In genomic region chr5:28063989-28064624, GRCm38 (mm10) we compare ENCODE assay signal across 16 mouse cellular contexts. TPM values are rescaled to one million over a fixed set of nuclear protein-coding genes. Genes with fewer than 3 reads are reported as not detected.
DNase-seq lines count a peak whose midpoint lies in the region; ATAC-seq and TF ChIP-seq lines count a peak whose summit lies in the region.
"Had no signal": no experiment of that assay in that cellular context is flagged by ENCODE, and none has a peak within 500 bp of the region (broad histone marks: within the 10 kb centered on the region; RNA-seq: fewer than 3 reads in every experiment).

No protein-coding gene starts in this region.

- peak; percentile 15 for DNase-seq in thymus, postnatal 0 days (ENCODE audit: low spot score)
- DNase-seq in thymus, adult 18-20 months: no peak
- DNase-seq in gonadal fat pad, adult 2 months (ENCODE audit: low read depth): peak; percentile 64
- DNase-seq in stomach, postnatal 0 days (ENCODE audit: low spot score): no peak
- DNase-seq in forebrain, postnatal 0 days: no peak
- no peak for DNase-seq in hindbrain, embryonic 11.5 days (ENCODE audit: low spot score)
- DNase-seq: adrenal gland, postnatal 14 days; cerebellum, adult 9-11 months; heart, postnatal 36 days; lung, postnatal 10 days had no signal

- no peak overlapping the region for H3K27ac ChIP-seq in intestine, embryonic 16.5 days (ENCODE audit: low read length)
- H3K27ac ChIP-seq in intestine, embryonic 15.5 days: no peak overlapping the region
- H3K27ac ChIP-seq in stomach, postnatal 0 days (replicated peaks): no peak overlapping the region
- no peak overlapping the region for H3K27ac ChIP-seq in forebrain, postnatal 0 days (ENCODE audit: low read depth, low read length)
- H3K27ac ChIP-seq in hindbrain, embryonic 11.5 days (ENCODE audit: low read depth, low read length): no peak overlapping the region
- H3K27ac ChIP-seq: heart, embryonic 10.5 days; limb, embryonic 15.5 days; midbrain, embryonic 13.5 days; neural tube, embryonic 12.5 days had no signal

- no peaks in the 10 kb centered on the region for H3K9me3 ChIP-seq in intestine, embryonic 16.5 days (ENCODE audit: control insufficient read depth, low read length)
- no peaks in the 10 kb centered on the region for H3K9me3 ChIP-seq in intestine, embryonic 15.5 days
- no peaks in the 10 kb centered on the region for H3K9me3 ChIP-seq in stomach, postnatal 0 days (ENCODE audit: control insufficient read depth, low read length)
- no peaks in the 10 kb centered on the region for H3K9me3 ChIP-seq in forebrain, postnatal 0 days (ENCODE audit: low read length)
- no peaks in the 10 kb centered on the region for H3K9me3 ChIP-seq in hindbrain, embryonic 11.5 days (ENCODE audit: control insufficient read depth, low read length)
- H3K9me3 ChIP-seq: heart, embryonic 10.5 days; limb, embryonic 15.5 days; midbrain, embryonic 13.5 days; neural tube, embryonic 12.5 days had no signal

- no peak overlapping the region for H3K4me2 ChIP-seq in intestine, embryonic 16.5 days (ENCODE audit: low read depth, low read length)
- H3K4me2 ChIP-seq in intestine, embryonic 15.5 days (replicated peaks): no peak overlapping the region
- no peak overlapping the region for H3K4me2 ChIP-seq in stomach, postnatal 0 days (replicated peaks; ENCODE audit: low read depth)
- H3K4me2 ChIP-seq in forebrain, postnatal 0 days (ENCODE audit: low read depth): no peak overlapping the region
- H3K4me2 ChIP-seq in hindbrain, embryonic 11.5 days (replicated peaks; ENCODE audit: low read depth, low read length): no peak overlapping the region
- H3K4me2 ChIP-seq: limb, embryonic 15.5 days; midbrain, embryonic 13.5 days; neural tube, embryonic 12.5 days had no signal

- H3K36me3 ChIP-seq in intestine, embryonic 16.5 days (ENCODE audit: control insufficient read depth, insufficient read depth, low read length): no peaks in the 10 kb centered on the region
- H3K36me3 ChIP-seq in intestine, embryonic 15.5 days: no peaks in the 10 kb centered on the region
- no peaks in the 10 kb centered on the region for H3K36me3 ChIP-seq in stomach, postnatal 0 days (ENCODE audit: control insufficient read depth, insufficient read depth, low read length)
- H3K36me3 ChIP-seq in forebrain, postnatal 0 days (ENCODE audit: insufficient read depth): no peaks in the 10 kb centered on the region
- H3K36me3 ChIP-seq in hindbrain, embryonic 11.5 days (ENCODE audit: control insufficient read depth, insufficient read depth, low read length): no peaks in the 10 kb centered on the region
- H3K36me3 ChIP-seq: heart, embryonic 10.5 days; limb, embryonic 15.5 days; midbrain, embryonic 13.5 days; neural tube, embryonic 12.5 days had no signal

- H3K9ac ChIP-seq in intestine, embryonic 16.5 days (ENCODE audit: low read depth, low read length): no peak overlapping the region
- no peak overlapping the region for H3K9ac ChIP-seq in intestine, embryonic 15.5 days
- no peak overlapping the region for H3K9ac ChIP-seq in stomach, postnatal 0 days (ENCODE audit: low read length)
- no peak overlapping the region for H3K9ac ChIP-seq in forebrain, postnatal 0 days
- no peak overlapping the region for H3K9ac ChIP-seq in hindbrain, embryonic 11.5 days (ENCODE audit: low read depth, low read length)
- H3K9ac ChIP-seq: limb, embryonic 15.5 days; midbrain, embryonic 13.5 days; neural tube, embryonic 12.5 days had no signal

- no peak for TF ChIP-seq CTCF in stomach, postnatal 0 days (IDR thresholded peaks at IDR 0.05; ENCODE audit: low read depth)
- no peak for TF ChIP-seq CTCF in forebrain, postnatal 0 days (IDR thresholded peaks at IDR 0.05; ENCODE audit: low read depth)

- H3K27me3 ChIP-seq in intestine, embryonic 16.5 days (replicated peaks; ENCODE audit: control insufficient read depth, insufficient read depth, low read length): no peaks in the 10 kb centered on the region
- no peaks in the 10 kb centered on the region for H3K27me3 ChIP-seq in intestine, embryonic 15.5 days (replicated peaks)
- H3K27me3 ChIP-seq in stomach, postnatal 0 days (ENCODE audit: control insufficient read depth, insufficient read depth, low read length): no peaks in the 10 kb centered on the region
- no peaks in the 10 kb centered on the region for H3K27me3 ChIP-seq in forebrain, postnatal 0 days (ENCODE audit: insufficient read depth, low read length)
- no peaks in the 10 kb centered on the region for H3K27me3 ChIP-seq in hindbrain, embryonic 11.5 days (ENCODE audit: control insufficient read depth, insufficient read depth, low read length)
- H3K27me3 ChIP-seq: limb, embryonic 15.5 days; midbrain, embryonic 13.5 days; neural tube, embryonic 12.5 days had no signal

- peaks cover 25% of the 10 kb centered on the region for H3K4me1 ChIP-seq in intestine, embryonic 16.5 days (ENCODE audit: control insufficient read depth, insufficient read depth, low read length)
- H3K4me1 ChIP-seq in intestine, embryonic 15.5 days (replicated peaks): peaks cover 21% of the 10 kb centered on the region
- H3K4me1 ChIP-seq in stomach, postnatal 0 days (replicated peaks; ENCODE audit: control insufficient read depth, insufficient read depth): peaks cover 6% of the 10 kb centered on the region; the same call in 1 of the 2 replicates
- H3K4me1 ChIP-seq in forebrain, postnatal 0 days (ENCODE audit: insufficient read depth): no peaks in the 10 kb centered on the region
- H3K4me1 ChIP-seq in hindbrain, embryonic 11.5 days (replicated peaks; ENCODE audit: control insufficient read depth, insufficient read depth, low read length): no peaks in the 10 kb centered on the region
- H3K4me1 ChIP-seq: limb, embryonic 15.5 days; neural tube, embryonic 12.5 days had no signal

- WGBS in intestine, embryonic 16.5 days: 50% methylated on average over 3 of the region's 3 CpGs
- 57% methylated on average over 3 of the region's 3 CpGs for WGBS in intestine, embryonic 15.5 days
- WGBS in stomach, postnatal 0 days: 37% methylated on average over 3 of the region's 3 CpGs
- WGBS in forebrain, postnatal 0 days: 89% methylated on average over 3 of the region's 3 CpGs
- 68% methylated on average over 3 of the region's 3 CpGs for WGBS in hindbrain, embryonic 11.5 days

- 0 out of 2 replicates have a peak, but pooled peaks have one; percentile 6 for ATAC-seq in intestine, embryonic 16.5 days
- ATAC-seq in intestine, embryonic 15.5 days: no peak
- peak; percentile 60; the same call in 1 of the 2 replicates for ATAC-seq in stomach, postnatal 0 days (ENCODE audit: low FRiP score, low TSS enrichment)
- no peak for ATAC-seq in forebrain, postnatal 0 days
- ATAC-seq in hindbrain, embryonic 11.5 days (ENCODE audit: low FRiP score): no peak
- ATAC-seq: midbrain, embryonic 13.5 days had no signal

- no peak overlapping the region for H3K4me3 ChIP-seq in intestine, embryonic 16.5 days (ENCODE audit: low read length)
- no peak overlapping the region for H3K4me3 ChIP-seq in intestine, embryonic 15.5 days (replicated peaks)
- H3K4me3 ChIP-seq in stomach, postnatal 0 days (ENCODE audit: low read depth, low read length): no peak overlapping the region
- no peak overlapping the region for H3K4me3 ChIP-seq in forebrain, postnatal 0 days (ENCODE audit: low read depth, low read length)
- H3K4me3 ChIP-seq in hindbrain, embryonic 11.5 days (ENCODE audit: low read depth, low read length): no peak overlapping the region
- H3K4me3 ChIP-seq: heart, embryonic 10.5 days; limb, embryonic 15.5 days; midbrain, embryonic 13.5 days; neural tube, embryonic 12.5 days had no signal

- no peak for TF ChIP-seq EP300 in stomach, postnatal 0 days (optimal IDR thresholded peaks at IDR 0.05)

RNA-seq across cellular contexts. Expression of gene Insig1, which starts 7.1 kb away (rescaled TPM):
- polyA plus RNA-seq in intestine, embryonic 16.5 days (2015; fragmentation: Nextera tagmentation; extraction: Ambion mirVana): 255 and 324 TPM in 2 replicates
- polyA plus RNA-seq in intestine, embryonic 15.5 days (2015; fragmentation: Nextera tagmentation; extraction: Ambion mirVana): 222 and 228 TPM in 2 replicates
- polyA plus RNA-seq in thymus, postnatal 0 days (2015; fragmentation: Nextera tagmentation; extraction: Ambion mirVana): 46.5 and 47.5 TPM in 2 replicates
- polyA plus RNA-seq in gonadal fat pad, adult 2 months (2012; rRNA removed): 125 and 165 TPM in 2 replicates
- 62.3 and 67.7 TPM in 2 replicates for polyA plus RNA-seq in stomach, postnatal 0 days (2015; fragmentation: Nextera tagmentation; extraction: Ambion mirVana)
- 127 and 140 TPM in 2 replicates for total RNA-seq in forebrain, postnatal 0 days (2014; rRNA removed)
- polyA plus RNA-seq in forebrain, postnatal 0 days (2015; fragmentation: Nextera tagmentation; extraction: Ambion mirVana): 100 and 101 TPM in 2 replicates
- 118 and 128 TPM in 2 replicates for polyA plus RNA-seq in hindbrain, embryonic 11.5 days (2014; fragmentation: Nextera tagmentation; extraction: Ambion mirVana)

Comparison
In these comparisons a context has a peak if more than half of its experiments do, and no peak if none do; other contexts are left out.
1. ATAC-seq: peak in intestine, embryonic 16.5 days (single experiment) and stomach, postnatal 0 days (single experiment); none in intestine, embryonic 15.5 days (single experiment), forebrain, postnatal 0 days (single experiment) and hindbrain, embryonic 11.5 days (single experiment).
2. DNase-seq: peak in thymus, postnatal 0 days (single experiment) and gonadal fat pad, adult 2 months (single experiment); none in thymus, adult 18-20 months (0 of 2), stomach, postnatal 0 days (single experiment), forebrain, postnatal 0 days (single experiment) and hindbrain, embryonic 11.5 days (single experiment).